Mouse (Mus musculus) spleen, postnatal 14 days (tissue): ENCODE measurements around the gene Serinc5.
A peak's percentile ranks its signal among the peaks of the same experiment; 100 is the strongest.

Experiments
- DNase-seq, 2 experiments: peaks; one replicate each; pipeline ENCODE4 v3.0.0; 2021 to 2022; ENCODE audit warnings: low spot score in 2 of 2

The Serinc5 gene

DNA sequence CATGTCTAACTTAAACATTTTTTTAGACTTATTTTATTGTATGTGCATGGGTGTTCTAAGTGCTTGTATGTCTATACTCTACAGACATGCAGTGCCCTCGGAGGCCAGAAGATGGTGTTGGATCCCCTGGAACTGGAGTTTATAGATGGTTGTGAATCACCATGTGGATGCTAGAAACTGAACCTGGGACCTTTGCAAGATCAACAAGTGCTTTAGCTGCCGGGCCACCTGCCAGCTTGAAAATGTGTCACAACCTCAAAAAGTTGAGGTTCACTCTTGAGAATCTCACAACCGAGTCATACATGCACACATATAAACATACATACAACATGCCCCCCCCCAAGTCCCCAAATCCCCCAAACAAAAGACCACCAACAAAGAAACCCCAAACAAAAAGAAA lies 129.0 kb downstream of the Serinc5 start:
- no peak for DNase-seq

DNA sequence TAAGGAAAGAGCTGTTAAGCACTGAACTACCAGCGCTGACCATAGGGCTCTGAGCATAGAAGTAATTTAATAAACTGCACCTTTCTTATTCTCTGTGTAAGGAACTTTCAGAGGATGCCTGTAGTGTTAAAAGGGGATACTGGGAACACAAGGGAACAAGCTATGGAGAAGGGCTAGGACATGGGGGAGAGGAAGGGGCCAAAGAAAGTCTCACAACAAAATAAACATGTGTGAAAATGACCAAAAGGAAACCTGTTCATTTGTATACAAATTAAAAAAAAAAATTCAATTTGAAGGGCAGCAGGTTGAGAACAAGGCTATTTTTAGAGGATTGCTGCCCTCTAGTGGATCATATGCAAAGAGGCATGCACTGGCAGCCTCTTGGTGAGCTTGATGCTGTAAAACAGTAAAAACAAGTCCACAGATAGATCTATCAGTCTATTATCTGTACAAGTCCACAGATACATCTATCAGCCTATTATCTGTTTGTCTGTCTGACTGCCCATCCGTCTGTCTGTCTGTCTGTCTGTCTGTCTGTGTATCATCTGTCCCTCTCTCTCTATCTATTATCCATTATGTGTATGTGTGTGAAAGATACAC lies 129.9 kb downstream of the Serinc5 start:
- no peak for DNase-seq

DNA sequence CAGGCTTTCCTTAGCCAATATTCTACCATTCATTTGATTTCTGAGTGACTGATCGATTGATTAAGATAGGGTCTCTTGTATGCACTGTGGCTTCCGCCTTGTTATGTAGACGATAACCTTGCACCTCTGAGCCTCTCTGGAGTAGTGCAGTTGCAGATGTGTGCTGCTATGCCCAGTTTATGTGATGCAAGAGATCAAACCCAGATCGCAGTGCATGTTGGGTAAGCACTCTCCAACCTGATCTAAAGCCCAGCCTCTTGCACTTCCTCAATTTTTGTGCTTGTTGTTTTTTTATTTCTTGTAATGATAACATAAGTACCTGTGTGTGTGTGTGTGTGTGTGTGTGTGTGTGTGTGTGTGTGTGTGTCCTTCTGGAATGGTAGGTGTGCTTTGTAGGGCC lies 132.0 kb downstream of the Serinc5 start:
- DNase-seq = no peak

DNA sequence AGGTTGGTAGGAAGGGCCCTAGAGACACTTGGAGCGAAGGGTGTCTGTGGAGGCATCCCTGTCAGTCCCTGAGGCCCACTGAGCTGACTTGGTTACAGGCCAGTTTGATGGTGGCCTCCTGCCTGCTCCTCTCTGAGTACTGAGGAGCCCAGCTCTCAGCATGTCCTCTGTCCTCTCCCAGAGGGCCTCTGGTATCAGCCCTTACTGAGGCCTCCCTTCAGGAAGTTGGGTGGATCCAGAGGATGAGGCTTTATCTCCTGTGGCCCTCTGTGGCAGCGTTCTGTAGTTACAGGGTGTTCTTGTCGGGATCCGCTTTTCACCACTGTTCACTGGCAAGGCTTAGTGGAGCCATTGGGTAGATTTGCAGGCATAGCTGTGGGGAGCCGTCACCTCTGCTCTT lies 132.4 kb downstream of the Serinc5 start:
- no peak for DNase-seq

DNA sequence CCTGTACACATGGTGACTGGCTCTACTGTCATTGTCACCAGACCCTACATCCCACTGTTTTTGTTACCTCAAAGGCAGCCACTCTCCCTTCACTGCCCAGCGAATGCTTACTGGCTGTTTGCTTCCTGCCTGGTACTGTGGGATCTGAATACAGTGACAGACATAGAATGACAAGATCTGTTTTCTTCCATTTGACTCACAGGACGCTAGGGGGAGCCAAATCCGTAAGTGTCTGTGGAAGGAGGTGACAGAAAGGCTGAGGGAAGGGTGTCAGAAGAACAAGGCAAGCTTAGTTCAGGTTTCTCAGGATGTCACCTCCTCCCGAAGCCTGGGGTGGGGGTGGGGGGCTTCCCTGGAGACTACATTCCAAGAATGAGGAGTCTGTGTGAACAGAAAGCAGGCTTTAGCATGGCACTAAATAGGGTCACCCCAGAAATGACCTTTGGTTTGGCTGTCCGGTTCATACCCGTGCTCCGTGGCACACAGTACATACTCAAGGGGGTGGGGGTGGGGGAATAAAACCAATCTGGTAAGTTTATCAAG lies 140.2 kb downstream of the Serinc5 start:
- peak in 1 of 2 experiments; percentile 58 for DNase-seq

DNA sequence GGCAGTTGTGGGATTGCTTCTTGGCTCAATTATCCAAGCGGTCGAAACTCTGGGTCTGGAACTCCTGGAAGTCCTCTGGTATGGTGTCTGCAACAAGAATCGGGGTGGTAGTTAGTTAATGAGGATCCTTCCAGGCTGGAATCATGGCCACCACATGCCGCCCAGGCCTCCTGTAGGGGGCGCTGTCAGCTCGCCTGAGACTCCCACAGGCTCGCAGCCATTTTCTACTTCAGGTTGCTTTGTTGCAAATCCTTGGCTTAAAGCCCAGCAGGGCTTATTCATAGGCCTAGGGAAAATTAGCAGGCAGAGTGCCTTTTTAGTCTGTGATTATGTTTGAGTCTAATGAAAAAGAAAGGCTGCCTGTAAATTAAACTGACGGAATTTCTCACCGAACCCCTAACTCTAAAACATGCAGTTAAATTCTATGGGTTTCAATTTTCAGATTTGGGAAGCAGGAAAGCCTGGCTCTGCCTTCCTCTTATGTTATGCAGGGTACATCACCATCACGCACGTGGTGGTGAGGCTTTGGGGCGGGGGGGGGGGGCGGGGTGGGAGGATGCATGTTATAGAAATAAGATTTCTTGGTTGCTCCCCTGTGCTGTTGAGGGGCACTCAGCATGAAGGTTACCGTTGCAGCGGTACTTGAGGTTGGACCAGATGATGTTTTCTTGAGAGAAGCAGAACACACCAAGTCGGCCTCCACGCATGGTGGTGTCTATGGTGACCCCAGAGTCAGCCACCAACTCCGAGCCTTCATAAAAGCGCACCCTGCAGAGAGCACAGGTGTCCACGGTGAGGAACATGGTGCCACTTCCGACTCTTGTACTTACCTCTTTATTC lies 141.1 kb downstream of the Serinc5 start:
- DNase-seq = peak in 1 of 2 experiments; percentile 30

DNA sequence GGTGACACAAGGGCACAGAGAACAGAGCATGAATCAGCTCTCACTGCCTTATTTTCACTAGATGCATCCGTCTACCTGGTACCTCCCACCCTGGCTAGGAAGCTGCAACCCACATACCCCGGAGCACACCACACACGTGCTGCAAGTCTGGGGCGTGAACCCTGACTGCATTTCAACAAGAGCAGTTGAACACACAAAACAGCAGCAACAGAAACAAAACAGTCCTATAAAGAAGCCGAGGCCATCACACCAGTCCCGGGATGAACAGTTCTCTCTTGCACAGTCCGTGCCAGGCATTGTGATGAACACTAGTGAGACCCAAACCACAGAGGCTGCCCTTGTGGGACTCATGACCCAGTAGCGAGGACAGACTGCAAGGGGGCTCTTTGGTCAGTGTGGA lies 142.8 kb downstream of the Serinc5 start:
- DNase-seq = no peak

DNA sequence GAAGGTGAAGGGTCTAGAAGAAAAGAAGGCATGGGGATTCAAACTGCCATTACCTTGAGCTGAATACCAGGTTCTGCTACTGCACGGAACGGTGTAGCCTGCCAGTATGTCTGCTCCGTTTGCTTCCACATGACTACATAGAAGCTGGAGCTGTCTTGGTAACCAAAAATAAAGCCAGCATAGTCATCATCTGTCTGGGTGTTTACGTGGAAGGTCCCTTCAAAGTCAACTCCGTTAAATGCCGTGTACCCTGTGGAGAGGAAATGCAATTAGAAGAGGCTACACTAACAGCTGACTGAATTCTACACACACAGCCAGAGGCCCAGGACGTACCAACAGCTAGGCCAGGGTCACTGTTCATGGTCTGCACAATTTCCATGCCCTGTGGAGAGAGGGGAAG lies 144.1 kb downstream of the Serinc5 start:
- no peak for DNase-seq

DNA sequence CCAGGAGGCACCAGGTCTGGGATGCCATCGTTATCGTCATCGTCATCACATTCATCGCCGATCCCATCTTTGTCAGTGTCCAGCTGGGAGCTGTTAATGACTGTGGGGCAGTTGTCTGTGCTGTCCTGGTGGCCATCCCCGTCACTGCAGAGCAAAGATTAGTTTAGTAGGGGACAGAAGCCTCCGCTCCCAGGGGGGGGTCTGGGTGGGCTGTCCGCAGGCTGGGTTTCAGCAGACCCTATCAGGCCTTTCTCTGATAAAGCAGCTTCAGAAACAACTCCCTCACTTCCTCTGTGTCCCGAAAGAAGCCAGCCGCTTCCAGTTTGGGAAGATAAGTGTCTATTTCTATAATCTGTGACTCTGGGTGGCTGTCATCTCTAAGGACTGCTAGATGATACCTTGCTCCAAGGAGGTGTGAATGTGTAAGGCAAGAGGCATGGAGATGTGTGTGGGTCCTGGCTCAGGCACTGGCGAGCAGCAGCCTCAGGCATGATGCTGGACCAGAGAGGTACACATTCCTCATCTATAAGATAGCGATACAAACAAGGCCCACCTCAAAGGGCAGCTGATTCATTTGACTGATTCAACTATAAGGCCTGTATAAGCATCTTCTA lies 147.2 kb downstream of the Serinc5 start:
- DNase-seq = no peak

DNA sequence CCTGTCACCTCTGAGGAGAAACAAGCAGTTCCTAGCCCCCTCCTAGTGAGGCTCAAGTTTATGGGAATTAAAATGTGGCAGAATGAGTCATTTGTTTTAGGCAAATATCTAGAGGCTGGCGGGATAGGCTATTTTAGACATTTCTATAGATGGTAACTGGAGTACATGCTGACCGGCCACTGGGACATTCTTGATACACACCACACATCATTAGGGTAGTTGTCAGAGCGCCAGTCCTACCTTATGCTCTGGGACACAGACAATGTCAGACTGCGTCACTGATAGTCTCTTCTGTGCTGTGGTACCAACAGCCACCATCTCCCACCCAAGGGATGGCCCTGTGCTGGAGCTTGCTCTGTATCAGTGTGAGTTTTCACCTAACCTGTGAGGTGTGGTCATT lies 148.2 kb downstream of the Serinc5 start:
- DNase-seq = no peak

DNA sequence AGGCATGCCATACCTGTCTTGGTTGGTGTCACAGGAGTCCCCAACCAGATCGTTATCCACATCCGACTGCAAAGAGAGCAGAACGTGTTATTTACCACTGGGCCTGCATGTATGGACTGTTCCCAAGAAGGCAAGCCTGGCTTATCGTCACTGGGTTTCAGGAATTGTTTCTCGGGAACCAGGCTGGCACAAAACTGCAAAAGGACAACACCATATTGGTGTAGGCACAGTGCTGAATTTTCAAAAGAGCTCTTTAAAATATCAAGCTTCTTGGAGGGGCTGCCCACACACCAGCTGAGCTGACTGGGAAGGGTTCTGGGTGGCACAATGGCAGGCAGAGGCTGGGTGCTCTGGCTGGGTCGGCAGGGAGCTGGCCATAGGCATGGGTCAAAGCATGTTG lies 149.6 kb downstream of the Serinc5 start:
- no peak for DNase-seq
